In genomic region chr6:72528410-72529151, GRCm38 (mm10) we compare ENCODE assay signal across 17 mouse cellular contexts. TPM values are rescaled to one million over a fixed set of nuclear protein-coding genes. Genes with fewer than 3 reads are reported as not detected.
A peak's percentile ranks its signal among the peaks of the same experiment; 100 is the strongest.
DNase-seq lines count a peak whose midpoint lies in the region; ATAC-seq and TF ChIP-seq lines count a peak whose summit lies in the region.
"Had no signal": no experiment of that assay in that cellular context is flagged by ENCODE, and none has a peak within 500 bp of the region (broad histone marks: within the 10 kb centered on the region; RNA-seq: fewer than 3 reads in every experiment).

No protein-coding gene starts in this region.

- no peak overlapping the region for H3K4me3 ChIP-seq in lung, postnatal 0 days (ENCODE audit: low read depth, low read length)
- no peak overlapping the region for H3K4me3 ChIP-seq in stomach, embryonic 15.5 days (replicated peaks)
- no peak overlapping the region for H3K4me3 ChIP-seq in forebrain, embryonic 12.5 days (replicated peaks)
- H3K4me3 ChIP-seq: liver, embryonic 13.5 days; midbrain, embryonic 15.5 days; neural tube, embryonic 13.5 days had no signal

- no peak for TF ChIP-seq CTCF in lung, postnatal 0 days (IDR thresholded peaks at IDR 0.05)

- H3K4me2 ChIP-seq in lung, postnatal 0 days (replicated peaks; ENCODE audit: low read depth, low read length) = no peak overlapping the region
- H3K4me2 ChIP-seq in stomach, embryonic 15.5 days = no peak overlapping the region
- no peak overlapping the region for H3K4me2 ChIP-seq in forebrain, embryonic 12.5 days
- H3K4me2 ChIP-seq: liver, embryonic 13.5 days; midbrain, embryonic 15.5 days; neural tube, embryonic 13.5 days had no signal

- no peaks in the 10 kb centered on the region for H3K36me3 ChIP-seq in lung, postnatal 0 days (ENCODE audit: insufficient read depth, low read length)
- H3K36me3 ChIP-seq in stomach, embryonic 15.5 days = no peaks in the 10 kb centered on the region
- H3K36me3 ChIP-seq in forebrain, embryonic 12.5 days (replicated peaks) = no peaks in the 10 kb centered on the region
- H3K36me3 ChIP-seq: liver, embryonic 13.5 days; midbrain, embryonic 15.5 days; neural tube, embryonic 13.5 days had no signal

- no peaks in the 10 kb centered on the region for H3K27me3 ChIP-seq in lung, postnatal 0 days (replicated peaks; ENCODE audit: insufficient read depth, low read length)
- no peaks in the 10 kb centered on the region for H3K27me3 ChIP-seq in stomach, embryonic 15.5 days (replicated peaks)
- no peaks in the 10 kb centered on the region for H3K27me3 ChIP-seq in forebrain, embryonic 12.5 days
- H3K27me3 ChIP-seq: liver, embryonic 13.5 days; midbrain, embryonic 15.5 days; neural tube, embryonic 13.5 days; Patski had no signal

- no peak overlapping the region for H3K9ac ChIP-seq in lung, postnatal 0 days (replicated peaks; ENCODE audit: low read depth)
- H3K9ac ChIP-seq in stomach, embryonic 15.5 days = no peak overlapping the region
- H3K9ac ChIP-seq in forebrain, embryonic 12.5 days = no peak overlapping the region
- H3K9ac ChIP-seq: liver, embryonic 13.5 days; midbrain, embryonic 15.5 days; neural tube, embryonic 13.5 days had no signal

- TF ChIP-seq EP300 in lung, postnatal 0 days (IDR thresholded peaks at IDR 0.05) = no peak; the same call in 1 of the 2 replicates

- H3K27ac ChIP-seq in lung, postnatal 0 days (ENCODE audit: low read length) = no peak overlapping the region
- H3K27ac ChIP-seq in stomach, embryonic 15.5 days = no peak overlapping the region
- H3K27ac ChIP-seq in forebrain, embryonic 12.5 days = no peak overlapping the region
- H3K27ac ChIP-seq: liver, embryonic 13.5 days; midbrain, embryonic 15.5 days; neural tube, embryonic 13.5 days had no signal

- peak; percentile 80 for DNase-seq in heart, adult 8-10 months (ENCODE audit: low spot score)
- DNase-seq in heart, postnatal 4 days = no peak
- DNase-seq in lung, postnatal 0 days (ENCODE audit: low spot score) = peak; percentile 52
- DNase-seq in lung, postnatal 4 days = no peak
- DNase-seq in adrenal gland, postnatal 25 days = peak; percentile 55
- DNase-seq: cerebellum, postnatal 10 days; liver, embryonic 13.5 days; lung, postnatal 36 days; right cerebral cortex, adult 18-20 months had no signal

- no peaks in the 10 kb centered on the region for H3K4me1 ChIP-seq in lung, postnatal 0 days (ENCODE audit: insufficient read depth, low read depth, low read length)
- H3K4me1 ChIP-seq in stomach, embryonic 15.5 days = no peaks in the 10 kb centered on the region
- peaks cover 10% of the 10 kb centered on the region for H3K4me1 ChIP-seq in forebrain, embryonic 12.5 days
- H3K4me1 ChIP-seq: liver, embryonic 13.5 days had no signal

- WGBS in lung, postnatal 0 days = 62% methylated on average over 10 of the region's 10 CpGs
- 77% methylated on average over 10 of the region's 10 CpGs for WGBS in stomach, embryonic 15.5 days
- WGBS in forebrain, embryonic 12.5 days = 81% methylated on average over 10 of the region's 10 CpGs

- peak; percentile 64 for ATAC-seq in lung, postnatal 0 days
- peak; percentile 17; the same call in 1 of the 2 replicates for ATAC-seq in stomach, embryonic 15.5 days (ENCODE audit: insufficient read depth, low FRiP score, low read depth)
- no peak for ATAC-seq in forebrain, embryonic 12.5 days (ENCODE audit: low FRiP score)
- no peak for ATAC-seq in megakaryocyte-erythroid progenitor cell, adult 5-6 weeks (replicated peaks; ENCODE audit: low FRiP score, low TSS enrichment, poor library complexity, severe bottlenecking)
- ATAC-seq: midbrain, embryonic 15.5 days; Patski had no signal

- H3K9me3 ChIP-seq in lung, postnatal 0 days (ENCODE audit: low read length) = no peaks in the 10 kb centered on the region
- H3K9me3 ChIP-seq in stomach, embryonic 15.5 days = no peaks in the 10 kb centered on the region
- no peaks in the 10 kb centered on the region for H3K9me3 ChIP-seq in forebrain, embryonic 12.5 days
- H3K9me3 ChIP-seq: liver, embryonic 13.5 days; midbrain, embryonic 15.5 days; neural tube, embryonic 13.5 days had no signal

RNA-seq across cellular contexts. Expression of gene Sh2d6, which starts 7.1 kb away (rescaled TPM):
- not detected for total RNA-seq in heart, adult 8-10 months (2022)
- total RNA-seq in heart, postnatal 4 days (2021) = under 1 TPM in 1 of 2 experiments, not detected in 1; 0.20 TPM
- not detected in 2 replicates for polyA plus RNA-seq in lung, postnatal 0 days (2015; fragmentation: Nextera tagmentation; extraction: Ambion mirVana)
- 0.39 TPM in 1 of 2 replicates, not detected in the other for total RNA-seq in adrenal gland, postnatal 25 days (2021)
- polyA plus RNA-seq in stomach, embryonic 15.5 days (2015; fragmentation: Nextera tagmentation; extraction: Ambion mirVana) = 0.18 and 0.22 TPM in 2 replicates
- 0.40 and 0.47 TPM in 2 replicates for polyA plus RNA-seq in forebrain, embryonic 12.5 days (2016; fragmentation: Nextera tagmentation; extraction: Ambion mirVana)
- total RNA-seq in megakaryocyte-erythroid progenitor cell, adult 5-6 weeks (2014; fragmentation: Nextera tagmentation) = not detected in 2 replicates
- total RNA-seq in megakaryocyte-erythroid progenitor cell, adult 5-6 weeks (2017) = not detected in 2 replicates
- polyA plus RNA-seq: embryonic facial prominence, embryonic 14.5 days; heart, embryonic 16.5 days; liver, embryonic 13.5 days had no signal

RNA-seq across cellular contexts. Expression of gene Capg, which starts 15.6 kb away (rescaled TPM):
- total RNA-seq in heart, adult 8-10 months (2022) = 10 to 100 TPM in 1 of 4 experiments, 1 to 10 TPM in 3; 7.5 to 11.8 (median 9.2) TPM
- total RNA-seq in heart, postnatal 4 days (2021) = 10 to 100 TPM; 11.5 to 12.9 TPM
- polyA plus RNA-seq in lung, postnatal 0 days (2015; fragmentation: Nextera tagmentation; extraction: Ambion mirVana) = 136 and 148 TPM in 2 replicates
- 30.3 and 48.1 TPM in 2 replicates for total RNA-seq in adrenal gland, postnatal 25 days (2021)
- 80.9 and 98.6 TPM in 2 replicates for polyA plus RNA-seq in stomach, embryonic 15.5 days (2015; fragmentation: Nextera tagmentation; extraction: Ambion mirVana)
- polyA plus RNA-seq in forebrain, embryonic 12.5 days (2016; fragmentation: Nextera tagmentation; extraction: Ambion mirVana) = 4.1 and 5.4 TPM in 2 replicates
- 23.7 and 36.7 TPM in 2 replicates for total RNA-seq in megakaryocyte-erythroid progenitor cell, adult 5-6 weeks (2014; fragmentation: Nextera tagmentation)
- 37.9 and 39.3 TPM in 2 replicates for total RNA-seq in megakaryocyte-erythroid progenitor cell, adult 5-6 weeks (2017)

Comparison
In these comparisons a context has a peak if more than half of its experiments do, and no peak if none do; other contexts are left out.
1. DNase-seq: peak in heart, adult 8-10 months (single experiment), lung, postnatal 0 days (single experiment) and adrenal gland, postnatal 25 days (single experiment); none in heart, postnatal 4 days (single experiment) and lung, postnatal 4 days (0 of 2).
2. ATAC-seq: peak in lung, postnatal 0 days (single experiment) and stomach, embryonic 15.5 days (single experiment); none in forebrain, embryonic 12.5 days (single experiment) and megakaryocyte-erythroid progenitor cell, adult 5-6 weeks (single experiment).